Mouse (Mus musculus): ENCODE measurements around the gene Rassf1. TPM values are rescaled to one million over a fixed set of nuclear protein-coding genes. Genes with fewer than 3 reads are reported as not detected.

Gene Rassf1
- polyA plus RNA-seq, 1 experiment from 2014 or later: 35.5 TPM

DNA sequence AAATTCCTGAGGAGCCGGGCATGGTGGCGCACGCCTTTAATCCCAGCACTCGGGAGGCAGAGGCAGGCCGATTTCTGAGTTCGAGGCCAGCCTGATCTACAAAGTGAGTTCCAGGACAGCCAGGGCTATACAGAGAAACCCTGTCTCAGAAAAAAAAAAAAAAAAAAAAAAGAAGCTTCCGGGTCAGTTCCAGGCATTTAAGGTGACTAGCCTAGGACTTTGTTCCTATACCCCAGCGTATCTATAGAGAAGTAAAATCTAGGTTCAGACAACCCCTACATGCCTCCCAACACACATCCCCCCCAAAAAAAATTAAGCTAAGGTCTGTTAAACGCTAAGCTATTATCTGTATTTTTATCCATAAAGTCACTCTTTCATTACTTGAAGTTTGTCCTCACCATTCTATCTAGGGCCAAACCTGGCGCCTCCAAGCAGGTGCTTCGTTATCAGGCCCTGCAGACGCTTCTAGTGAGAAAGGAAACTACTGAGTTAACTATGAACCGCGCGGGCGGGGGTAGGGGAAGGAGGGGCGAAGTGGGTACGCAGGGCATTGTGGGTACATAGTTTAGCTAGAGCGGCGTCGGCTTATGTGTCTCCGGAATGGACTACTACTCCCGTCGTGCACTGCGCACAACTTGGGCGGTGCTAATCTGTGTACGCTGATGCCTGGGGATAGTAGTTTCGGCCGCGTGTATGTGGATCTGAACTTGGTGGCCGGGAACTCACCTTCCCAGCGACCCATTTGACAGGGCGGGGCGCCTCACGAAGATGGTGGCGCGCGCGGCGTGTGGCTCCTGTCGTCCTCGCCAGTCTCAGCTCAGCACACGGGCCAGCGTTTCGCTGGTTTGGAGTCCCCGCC is 35.8 kb downstream of the Rassf1 start, which contains the start of gene Ifrd2:
Gene Ifrd2 (plus strand): TSS at position 669 of the 859 bp plus-strand sequence.
- no peak within 1 kb of the TSS for H3K27ac ChIP-seq (replicated peaks; ENCODE audit: low read depth, low read length)
- no peaks in the 10 kb centered on the region for H3K9me3 ChIP-seq (ENCODE audit: control insufficient read depth, low read length)

DNA sequence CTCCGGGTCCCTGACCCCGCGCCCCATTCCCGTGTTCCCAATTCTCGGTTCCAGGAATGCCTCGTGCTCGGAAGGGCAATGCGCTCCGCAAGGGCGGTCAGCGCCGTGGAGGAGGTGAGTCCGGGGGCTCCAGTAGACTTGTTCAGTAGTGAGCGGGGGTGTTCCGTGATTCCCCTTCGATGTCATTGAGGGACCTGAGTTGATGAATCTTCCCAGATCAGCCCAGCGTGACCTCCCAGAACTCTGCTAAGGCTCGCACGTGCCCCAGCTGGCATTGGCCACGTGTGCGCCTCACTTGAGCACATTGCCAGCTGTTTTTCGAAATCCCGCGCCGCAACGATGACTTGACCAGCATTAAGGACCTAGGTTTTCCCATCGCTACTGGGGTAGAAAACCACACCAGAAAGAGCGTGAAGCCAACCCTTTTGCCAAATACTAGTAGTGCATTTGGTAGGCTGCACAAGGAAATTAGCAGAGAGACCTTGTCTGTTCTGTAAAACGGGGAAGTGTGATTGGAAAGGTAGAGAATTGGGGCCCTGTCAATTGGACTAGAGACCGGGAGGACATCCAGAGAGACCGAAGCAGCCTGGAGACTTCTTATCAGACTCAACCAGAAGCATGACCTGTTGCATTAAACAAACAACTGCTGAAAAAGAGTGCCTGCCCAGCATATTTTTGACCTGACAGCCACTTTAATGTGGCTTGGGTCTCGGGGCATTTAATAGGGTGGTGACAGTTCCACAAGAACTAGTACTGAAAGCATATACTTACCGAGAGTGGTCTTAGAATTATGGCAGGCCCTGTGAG is 36.7 kb downstream of the Rassf1 start:
- H3K36me3 ChIP-seq (ENCODE audit: control insufficient read depth, insufficient read depth, low read length): peaks cover 41% of the 10 kb centered on the region
- peaks cover 9% of the 10 kb centered on the region for H3K4me1 ChIP-seq (ENCODE audit: control insufficient read depth, insufficient read depth, low read length)
- WGBS: 6% methylated on average over 33 of the region's 33 CpGs
- peak overlapping the region; percentile 65 for H3K4me3 ChIP-seq (replicated peaks; ENCODE audit: low read depth, low read length)
- no peak overlapping the region for H3K27ac ChIP-seq (replicated peaks; ENCODE audit: low read depth, low read length)
- H3K4me2 ChIP-seq (ENCODE audit: low read length): peak overlapping the region; percentile 89
- H3K27me3 ChIP-seq (ENCODE audit: control insufficient read depth, insufficient read depth, low read length): no peaks in the 10 kb centered on the region
- peak; percentile 19; the same call in 1 of the 2 replicates for ATAC-seq (ENCODE audit: low FRiP score, low TSS enrichment)
- H3K9ac ChIP-seq (replicated peaks; ENCODE audit: low read length): peak overlapping the region; percentile 54
- DNase-seq: peak; percentile 56
- no peaks in the 10 kb centered on the region for H3K9me3 ChIP-seq (ENCODE audit: control insufficient read depth, low read length)

More for the DNA sequence above, 35.8 kb downstream of the Rassf1 start, which contains the start of gene Ifrd2:
- Histone ChIP-seq H3K27me3 (ENCODE audit: control insufficient read depth, insufficient read depth, low read length) (no peaks in the 10 kb centered on the region), H3K36me3 (ENCODE audit: control insufficient read depth, insufficient read depth, low read length) (peaks cover 36% of the 10 kb centered on the region), H3K4me2 (ENCODE audit: low read length) (peak within 1 kb of the TSS; percentile 89), H3K4me1 (ENCODE audit: control insufficient read depth, insufficient read depth, low read length) (peaks cover 9% of the 10 kb centered on the region), H3K4me3 (replicated peaks; ENCODE audit: low read depth, low read length) (peak within 1 kb of the TSS; percentile 65), H3K9ac (replicated peaks; ENCODE audit: low read length) (peak within 1 kb of the TSS; percentile 54)
- WGBS: 14% methylated on average over 46 of the region's 46 CpGs
- ATAC-seq (ENCODE audit: low FRiP score, low TSS enrichment) (peak; percentile 97), DNase-seq (peak; percentile 99)

DNA sequence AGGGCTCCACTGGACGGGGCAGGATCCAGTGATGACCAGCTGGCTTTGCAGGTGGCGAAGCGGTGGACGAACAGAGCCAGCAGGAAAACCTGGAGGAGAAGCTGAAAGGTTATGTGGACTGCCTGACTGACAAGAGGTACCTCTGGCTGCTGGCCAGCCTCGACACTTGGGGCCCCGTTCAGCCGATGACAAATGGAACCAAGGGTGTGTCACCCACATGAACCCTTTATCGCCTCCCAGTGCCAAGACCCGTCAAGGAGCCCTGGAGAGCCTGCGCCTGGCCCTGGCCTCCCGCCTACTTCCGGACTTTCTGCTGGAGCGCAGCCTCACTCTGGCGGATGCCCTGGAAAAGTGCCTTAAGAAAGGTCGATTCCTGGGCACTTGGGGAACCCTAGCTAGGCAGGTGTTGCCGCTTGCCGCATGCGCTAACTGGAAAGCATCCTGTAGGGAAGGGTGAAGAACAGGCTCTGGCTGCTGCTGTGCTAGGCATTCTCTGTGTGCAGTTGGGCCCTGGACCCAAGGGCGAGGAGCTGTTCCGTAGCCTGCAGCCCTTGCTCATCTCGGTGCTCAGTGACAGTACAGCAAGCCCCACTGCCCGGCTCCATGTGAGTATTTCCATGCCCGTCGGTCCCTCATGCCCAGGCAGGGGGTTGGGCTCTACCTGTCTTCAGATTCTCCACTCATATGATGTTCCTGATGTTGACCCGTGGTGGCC is 38.9 kb downstream of the Rassf1 start:
- DNase-seq: no peak
- Histone ChIP-seq H3K4me2 (ENCODE audit: low read length) (no peak overlapping the region), H3K4me1 (ENCODE audit: control insufficient read depth, insufficient read depth, low read length) (peaks cover 9% of the 10 kb centered on the region), H3K9me3 (ENCODE audit: control insufficient read depth, low read length) (no peaks in the 10 kb centered on the region), H3K27me3 (ENCODE audit: control insufficient read depth, insufficient read depth, low read length) (no peaks in the 10 kb centered on the region), H3K36me3 (ENCODE audit: control insufficient read depth, insufficient read depth, low read length) (peaks cover 42% of the 10 kb centered on the region), H3K27ac (replicated peaks; ENCODE audit: low read depth, low read length) (no peak overlapping the region), H3K4me3 (replicated peaks; ENCODE audit: low read depth, low read length) (no peak overlapping the region), H3K9ac (replicated peaks; ENCODE audit: low read length) (no peak overlapping the region)
- no peak for ATAC-seq (ENCODE audit: low FRiP score, low TSS enrichment)
- 91% methylated on average over 25 of the region's 25 CpGs for WGBS

DNA sequence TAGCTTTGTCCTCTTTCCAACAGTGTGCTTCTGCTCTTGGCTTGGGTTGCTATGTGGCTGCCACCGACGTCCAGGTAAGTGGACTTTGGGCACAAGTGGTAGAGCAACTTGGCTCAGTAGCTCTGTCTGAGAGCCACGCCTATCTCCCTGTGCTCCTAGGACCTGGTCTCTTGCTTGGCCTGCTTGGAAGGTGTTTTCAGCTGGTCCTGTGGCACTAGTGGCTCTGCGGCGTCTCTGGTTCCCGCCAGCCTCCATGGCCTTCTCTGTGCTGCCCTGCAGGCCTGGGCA is 39.4 kb downstream of the Rassf1 start:
- H3K9ac ChIP-seq (replicated peaks; ENCODE audit: low read length): no peak overlapping the region
- no peak overlapping the region for H3K4me2 ChIP-seq (ENCODE audit: low read length)
- no peak for DNase-seq
- peaks cover 9% of the 10 kb centered on the region for H3K4me1 ChIP-seq (ENCODE audit: control insufficient read depth, insufficient read depth, low read length)
- no peaks in the 10 kb centered on the region for H3K9me3 ChIP-seq (ENCODE audit: control insufficient read depth, low read length)
- peaks cover 42% of the 10 kb centered on the region for H3K36me3 ChIP-seq (ENCODE audit: control insufficient read depth, insufficient read depth, low read length)
- no peaks in the 10 kb centered on the region for H3K27me3 ChIP-seq (ENCODE audit: control insufficient read depth, insufficient read depth, low read length)
- WGBS: 95% methylated on average over 6 of the region's 6 CpGs
- no peak overlapping the region for H3K4me3 ChIP-seq (replicated peaks; ENCODE audit: low read depth, low read length)
- no peak overlapping the region for H3K27ac ChIP-seq (replicated peaks; ENCODE audit: low read depth, low read length)
- ATAC-seq (ENCODE audit: low FRiP score, low TSS enrichment): no peak

GRCm38 (mm10) chr9:107593101-107593976 is 42.0 kb downstream of the Rassf1 start:
- Histone ChIP-seq H3K4me2 (ENCODE audit: low read length) (no peak overlapping the region), H3K27ac (replicated peaks; ENCODE audit: low read depth, low read length) (no peak overlapping the region), H3K4me3 (replicated peaks; ENCODE audit: low read depth, low read length) (no peak overlapping the region), H3K9ac (replicated peaks; ENCODE audit: low read length) (no peak overlapping the region), H3K9me3 (ENCODE audit: control insufficient read depth, low read length) (no peaks in the 10 kb centered on the region), H3K27me3 (ENCODE audit: control insufficient read depth, insufficient read depth, low read length) (no peaks in the 10 kb centered on the region), H3K36me3 (ENCODE audit: control insufficient read depth, insufficient read depth, low read length) (peaks cover 42% of the 10 kb centered on the region), H3K4me1 (ENCODE audit: control insufficient read depth, insufficient read depth, low read length) (peaks cover 4% of the 10 kb centered on the region)
- DNase-seq (no peak), ATAC-seq (ENCODE audit: low FRiP score, low TSS enrichment) (no peak)
- WGBS: 83% methylated on average over 11 of the region's 11 CpGs

DNA sequence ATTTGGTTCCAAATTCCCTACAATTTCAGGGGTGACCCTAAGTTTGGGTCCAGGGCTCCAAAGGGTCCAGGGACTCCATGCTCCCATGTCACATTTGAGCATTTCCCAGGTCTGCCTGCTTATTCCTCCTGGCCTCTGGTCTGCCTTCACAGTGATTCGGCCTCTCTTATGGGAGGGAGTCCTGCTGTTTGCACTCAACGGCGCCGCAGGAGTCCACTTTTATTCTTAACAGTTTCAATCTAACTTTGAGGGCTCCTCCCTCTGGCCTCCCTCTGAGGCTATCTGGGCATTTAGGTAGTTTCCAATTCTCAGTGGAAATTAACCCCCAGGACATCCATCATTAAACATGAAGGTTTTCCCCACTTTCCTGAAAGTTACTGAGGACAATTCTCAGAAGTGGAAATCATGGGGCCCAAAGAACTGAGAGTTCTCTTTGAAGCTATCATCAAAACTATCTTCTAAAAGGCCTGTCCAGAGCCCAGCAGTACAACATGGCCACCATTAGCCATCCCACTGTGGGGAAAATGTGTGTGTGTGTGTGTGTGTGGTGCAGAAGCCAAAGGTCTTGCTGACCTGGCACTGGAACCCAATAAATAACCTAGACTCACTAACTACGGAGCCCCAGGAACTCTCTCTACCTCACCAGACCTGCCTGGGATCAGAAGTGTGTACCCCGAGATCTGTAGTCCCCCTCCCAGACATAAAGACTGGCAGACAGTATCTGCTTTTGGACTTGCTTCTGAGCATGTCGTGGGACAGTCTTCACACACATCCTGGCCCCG is 43.1 kb downstream of the Rassf1 start:
- no peak overlapping the region for H3K9ac ChIP-seq (replicated peaks; ENCODE audit: low read length)
- no peaks in the 10 kb centered on the region for H3K27me3 ChIP-seq (ENCODE audit: control insufficient read depth, insufficient read depth, low read length)
- ATAC-seq (ENCODE audit: low FRiP score, low TSS enrichment) (no peak), DNase-seq (no peak)
- WGBS: 79% methylated on average over 8 of the region's 8 CpGs
- no peaks in the 10 kb centered on the region for H3K4me1 ChIP-seq (ENCODE audit: control insufficient read depth, insufficient read depth, low read length)
- H3K9me3 ChIP-seq (ENCODE audit: control insufficient read depth, low read length): no peaks in the 10 kb centered on the region
- H3K4me3 ChIP-seq (replicated peaks; ENCODE audit: low read depth, low read length): no peak overlapping the region
- H3K36me3 ChIP-seq (ENCODE audit: control insufficient read depth, insufficient read depth, low read length): peaks cover 42% of the 10 kb centered on the region
- H3K27ac ChIP-seq (replicated peaks; ENCODE audit: low read depth, low read length): no peak overlapping the region
- H3K4me2 ChIP-seq (ENCODE audit: low read length): no peak overlapping the region

DNA sequence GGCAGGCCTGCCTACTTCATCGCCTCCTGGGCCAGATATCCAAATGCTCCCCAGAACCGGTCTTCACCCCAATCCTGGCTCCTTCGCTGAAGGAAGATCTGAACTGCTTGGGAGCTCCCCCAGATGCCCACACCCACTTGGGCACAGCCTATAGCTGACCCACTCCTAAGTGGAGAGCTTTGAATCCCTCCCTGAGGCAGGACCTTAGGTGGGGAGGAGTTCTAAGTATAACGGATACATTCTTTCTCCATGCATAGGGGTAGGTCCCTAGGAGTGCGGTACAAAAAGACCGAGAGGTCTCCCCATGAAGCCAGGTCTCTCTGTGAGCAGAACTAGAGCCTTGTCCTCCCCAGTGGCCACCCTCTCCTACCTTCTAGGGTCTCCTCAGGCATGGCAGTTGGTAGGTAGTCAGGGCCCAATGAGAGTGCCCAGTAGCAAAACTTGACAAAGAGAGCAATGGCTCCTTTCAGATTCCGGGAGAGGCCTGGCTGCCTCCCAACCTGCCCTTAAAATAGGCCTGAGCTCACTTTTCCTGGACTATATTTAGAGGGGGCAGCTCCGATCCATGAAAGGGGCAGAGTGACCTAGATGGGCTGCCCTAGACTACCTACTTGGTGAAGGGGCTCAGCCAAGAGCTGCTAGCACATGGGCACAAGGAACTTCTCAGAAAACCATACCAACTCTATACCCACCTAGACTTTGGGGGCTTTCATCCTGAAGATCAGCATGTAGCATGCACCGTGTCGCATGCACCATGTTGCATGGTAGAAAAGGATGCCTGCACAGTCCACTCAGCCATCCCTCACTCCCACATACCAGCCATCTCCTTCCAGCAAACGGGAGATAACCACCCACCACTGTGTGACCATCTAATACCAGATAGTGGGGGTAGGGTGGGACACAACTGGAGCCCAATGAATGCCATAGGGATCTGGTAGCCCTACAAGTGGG is 45.5 kb downstream of the Rassf1 start:
- Histone ChIP-seq H3K4me2 (ENCODE audit: low read length) (no peak overlapping the region), H3K4me3 (replicated peaks; ENCODE audit: low read depth, low read length) (no peak overlapping the region), H3K4me1 (ENCODE audit: control insufficient read depth, insufficient read depth, low read length) (no peaks in the 10 kb centered on the region), H3K36me3 (ENCODE audit: control insufficient read depth, insufficient read depth, low read length) (peaks cover 20% of the 10 kb centered on the region), H3K27ac (replicated peaks; ENCODE audit: low read depth, low read length) (no peak overlapping the region), H3K9me3 (ENCODE audit: control insufficient read depth, low read length) (no peaks in the 10 kb centered on the region), H3K27me3 (ENCODE audit: control insufficient read depth, insufficient read depth, low read length) (no peaks in the 10 kb centered on the region), H3K9ac (replicated peaks; ENCODE audit: low read length) (no peak overlapping the region)
- no peak for ATAC-seq (ENCODE audit: low FRiP score, low TSS enrichment)
- 90% methylated on average over 11 of the region's 11 CpGs for WGBS
- DNase-seq: no peak
